Mouse (Mus musculus) left cerebral cortex, adult 18-20 months (tissue): ENCODE data around the gene Dtd2. TPM values are rescaled to one million over a fixed set of nuclear protein-coding genes. Genes with fewer than 3 reads are reported as not detected.

ENCODE experiments used
- DNase-seq, 2 experiments: peaks; one replicate each; pipeline ENCODE4 v3.0.0; 2021 to 2022; ENCODE audit warnings: low spot score in 2 of 2, mixed read lengths in 1 of 2
- long read RNA-seq, 2 experiments: library from polyadenylated mRNA; stranded (forward); transcript quantifications; one replicate each; pipeline ENCODE4 v2.0.0; 2021
- total RNA-seq, 2 experiments: library from RNA; stranded (reverse); gene quantifications; 2 replicates each; pipeline ENCODE4 v1.2.3; 2021

Gene Dtd2
- 10 to 100 TPM in 1 of 2 experiments, 1 to 10 TPM in 1; 8.9 to 12.1 TPM for total RNA-seq
- long read RNA-seq, experiment 1, transcript Dtd2-201 (3 exons, 2,564 nt), result major isoform, 9 of 23 reads
- long read RNA-seq, experiment 1, partial matches to known transcripts, result 0 of 23 reads
- long read RNA-seq, experiment 1, other reads (novel, unspliced or antisense), result 14 of 23 reads
- long read RNA-seq, experiment 2, transcript Dtd2-201 (3 exons, 2,564 nt), result major isoform, 11 of 18 reads
- long read RNA-seq, experiment 2, partial matches to known transcripts, result 0 of 18 reads
- long read RNA-seq, experiment 2, other reads (novel, unspliced or antisense), result 7 of 18 reads

GRCm38 (mm10) chr12:52005877-52006632 lies at the start of gene Dtd2:
Gene Dtd2, minus strand, starts transcription at chr12:52006501.
- DNase-seq, result peak; percentile 91 to 92

- DNase-seq, result no peak
Observed at GRCm38 (mm10) chr12:52049324-52049723, 43.0 kb upstream of the Dtd2 start.

GRCm38 (mm10) chr12:52046371-52046770 lies 40.1 kb upstream of the Dtd2 start:
- DNase-seq, result no peak

GRCm38 (mm10) chr12:52042818-52043336 lies 36.6 kb upstream of the Dtd2 start:
- DNase-seq, result no peak

- no peak for DNase-seq
Observed at GRCm38 (mm10) chr12:52038352-52038751, 32.1 kb upstream of the Dtd2 start.

- no peak for DNase-seq
Observed at GRCm38 (mm10) chr12:52034956-52035355, 28.7 kb upstream of the Dtd2 start.

- no peak for DNase-seq
Observed at GRCm38 (mm10) chr12:52032276-52032675, 26.0 kb upstream of the Dtd2 start.

GRCm38 (mm10) chr12:52027963-52028362 lies 21.7 kb upstream of the Dtd2 start, which contains the start of gene Gpr33:
Gene Gpr33, minus strand, starts transcription at chr12:52028063.
- DNase-seq, result no peak

GRCm38 (mm10) chr12:52014494-52015029 lies 8.3 kb upstream of the Dtd2 start:
- no peak for DNase-seq

GRCm38 (mm10) chr12:52014044-52014443 lies 7.7 kb upstream of the Dtd2 start:
- DNase-seq, result no peak

- no peak for DNase-seq
Observed at GRCm38 (mm10) chr12:52013274-52013673, 7.0 kb upstream of the Dtd2 start.

- no peak for DNase-seq
Observed at GRCm38 (mm10) chr12:52012159-52012558, 5.9 kb upstream of the Dtd2 start.

GRCm38 (mm10) chr12:52010630-52010961 lies 4.3 kb upstream of the Dtd2 start:
- DNase-seq, result no peak

- no peak for DNase-seq
Observed at GRCm38 (mm10) chr12:52009928-52010629, 3.8 kb upstream of the Dtd2 start.

GRCm38 (mm10) chr12:52006633-52006994 lies 313 bp upstream of the Dtd2 start:
- DNase-seq, result no peak

- no peak for DNase-seq
Observed at GRCm38 (mm10) chr12:52002746-52003145, 3.6 kb downstream of the Dtd2 start.

- DNase-seq, result peak; percentile 61 to 76
Observed at GRCm38 (mm10) chr12:52001544-52001943, 4.8 kb downstream of the Dtd2 start.

GRCm38 (mm10) chr12:51998366-51998932 lies 7.9 kb downstream of the Dtd2 start:
- DNase-seq, result no peak

- no peak for DNase-seq
Observed at GRCm38 (mm10) chr12:51995738-51996536, 10.4 kb downstream of the Dtd2 start.

- DNase-seq, result no peak
Observed at GRCm38 (mm10) chr12:51990629-51991028, 15.7 kb downstream of the Dtd2 start.
